Mouse (Mus musculus): ENCODE measurements around the gene Frmpd1. TPM values are rescaled to one million over a fixed set of nuclear protein-coding genes. Genes with fewer than 3 reads are reported as not detected.

The Frmpd1 gene
- total and polyA plus RNA-seq, 2 experiments, result not detected

- no peak for DNase-seq (ENCODE audit: extremely low read depth, low read depth, low spot score)
- TF ChIP-seq CTCF (IDR thresholded peaks at IDR 0.05; ENCODE audit: low read depth, low read length), result no peak
- no peak for TF ChIP-seq POLR2A (IDR thresholded peaks at IDR 0.05; ENCODE audit: extremely low read depth, insufficient read depth, low read length)
- Histone ChIP-seq H3K4me3 (ENCODE audit: insufficient read depth, low read depth, low read length) (no peak overlapping the region), H3K27ac (replicated peaks; ENCODE audit: insufficient read depth, low read depth, low read length) (no peak overlapping the region), H3K9ac (ENCODE audit: low read depth, low read length) (no peak overlapping the region), H3K27me3 (ENCODE audit: control insufficient read depth, insufficient read depth, low read length) (peaks cover 3% of the 10 kb centered on the region; the same call in 1 of the 2 replicates), H3K4me1 (ENCODE audit: control insufficient read depth, insufficient read depth, low read length) (no peaks in the 10 kb centered on the region), H3K36me3 (ENCODE audit: control insufficient read depth, insufficient read depth, low read length) (no peaks in the 10 kb centered on the region), H3K79me2 (ENCODE audit: control insufficient read depth, insufficient read depth, low read length) (no peaks in the 10 kb centered on the region)
- 71% methylated on average over 11 of the region's 11 CpGs for WGBS
Measured at GRCm38 (mm10) chr4:45212342-45213063, 27.8 kb downstream of the Frmpd1 start.

GRCm38 (mm10) chr4:45219946-45220345, 35.3 kb downstream of the Frmpd1 start:
- no peaks in the 10 kb centered on the region for H3K79me2 ChIP-seq (ENCODE audit: control insufficient read depth, insufficient read depth, low read length)
- no peaks in the 10 kb centered on the region for H3K36me3 ChIP-seq (ENCODE audit: control insufficient read depth, insufficient read depth, low read length)
- TF ChIP-seq CTCF (IDR thresholded peaks at IDR 0.05; ENCODE audit: low read depth, low read length) (no peak), POLR2A (IDR thresholded peaks at IDR 0.05; ENCODE audit: extremely low read depth, insufficient read depth, low read length) (no peak)
- no peaks in the 10 kb centered on the region for H3K4me1 ChIP-seq (ENCODE audit: control insufficient read depth, insufficient read depth, low read length)
- H3K4me3 ChIP-seq (ENCODE audit: insufficient read depth, low read depth, low read length), result no peak overlapping the region
- H3K9ac ChIP-seq (ENCODE audit: low read depth, low read length), result no peak overlapping the region
- H3K27me3 ChIP-seq (ENCODE audit: control insufficient read depth, insufficient read depth, low read length), result peaks cover 4% of the 10 kb centered on the region; the same call in 1 of the 2 replicates
- WGBS, result 94% methylated on average over 8 of the region's 8 CpGs
- DNase-seq (ENCODE audit: extremely low read depth, low read depth, low spot score), result no peak
- H3K27ac ChIP-seq (replicated peaks; ENCODE audit: insufficient read depth, low read depth, low read length), result no peak overlapping the region

DNA sequence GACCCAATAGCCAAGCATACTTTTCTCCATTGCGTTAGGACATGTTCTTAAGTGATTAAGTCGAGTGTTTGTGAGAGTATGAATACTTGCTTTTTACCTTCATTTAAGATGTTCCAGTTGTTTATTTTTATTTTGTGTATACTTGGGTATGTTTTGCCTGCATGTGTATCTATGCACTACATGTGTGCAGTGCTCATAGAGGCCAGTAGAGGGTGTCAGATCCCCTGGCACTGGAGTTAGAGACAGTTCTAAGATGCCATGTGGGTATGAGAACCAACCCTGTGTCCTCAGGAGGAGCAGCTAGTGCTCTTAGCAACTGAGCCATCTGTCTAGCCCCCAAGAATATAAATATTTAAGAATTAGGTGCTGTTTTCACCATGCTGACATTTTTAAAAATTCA, 37.7 kb downstream of the Frmpd1 start:
- no peak for DNase-seq (ENCODE audit: extremely low read depth, low read depth, low spot score)
- no peaks in the 10 kb centered on the region for H3K36me3 ChIP-seq (ENCODE audit: control insufficient read depth, insufficient read depth, low read length)
- no peak overlapping the region for H3K4me3 ChIP-seq (ENCODE audit: insufficient read depth, low read depth, low read length)
- H3K27ac ChIP-seq (replicated peaks; ENCODE audit: insufficient read depth, low read depth, low read length), result no peak overlapping the region
- TF ChIP-seq CTCF (IDR thresholded peaks at IDR 0.05; ENCODE audit: low read depth, low read length) (no peak), POLR2A (IDR thresholded peaks at IDR 0.05; ENCODE audit: extremely low read depth, insufficient read depth, low read length) (no peak)
- H3K4me1 ChIP-seq (ENCODE audit: control insufficient read depth, insufficient read depth, low read length), result no peaks in the 10 kb centered on the region
- WGBS, result 84% methylated on average over 2 of the region's 2 CpGs
- H3K27me3 ChIP-seq (ENCODE audit: control insufficient read depth, insufficient read depth, low read length), result peaks cover 2% of the 10 kb centered on the region; the same call in 1 of the 2 replicates
- no peak overlapping the region for H3K9ac ChIP-seq (ENCODE audit: low read depth, low read length)
- H3K79me2 ChIP-seq (ENCODE audit: control insufficient read depth, insufficient read depth, low read length), result no peaks in the 10 kb centered on the region

DNA sequence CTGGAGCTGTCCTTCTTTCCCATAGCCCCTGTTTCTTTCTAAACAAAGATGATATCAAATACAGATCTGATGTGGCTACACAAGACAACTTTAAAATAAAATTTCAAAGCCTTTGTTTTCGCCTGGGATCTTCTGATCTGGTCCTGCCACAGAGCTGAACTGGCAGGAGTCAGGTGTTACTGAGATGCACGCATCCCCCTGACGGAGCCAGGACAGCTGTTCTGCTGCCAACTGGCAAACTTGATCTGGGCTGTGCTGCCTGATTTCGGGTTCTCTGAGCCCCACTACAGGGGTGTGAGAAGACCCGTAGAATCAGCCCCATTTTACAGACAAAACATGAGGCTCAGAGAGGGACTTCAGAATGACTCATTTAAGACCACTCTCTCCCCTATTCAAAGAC, 45.6 kb downstream of the Frmpd1 start:
- Histone ChIP-seq H3K4me3 (ENCODE audit: insufficient read depth, low read depth, low read length) (no peak overlapping the region), H3K27me3 (ENCODE audit: control insufficient read depth, insufficient read depth, low read length) (no peaks in the 10 kb centered on the region), H3K36me3 (ENCODE audit: control insufficient read depth, insufficient read depth, low read length) (no peaks in the 10 kb centered on the region), H3K79me2 (ENCODE audit: control insufficient read depth, insufficient read depth, low read length) (no peaks in the 10 kb centered on the region), H3K27ac (replicated peaks; ENCODE audit: insufficient read depth, low read depth, low read length) (no peak overlapping the region), H3K9ac (ENCODE audit: low read depth, low read length) (no peak overlapping the region), H3K4me1 (ENCODE audit: control insufficient read depth, insufficient read depth, low read length) (no peaks in the 10 kb centered on the region)
- WGBS, result 84% methylated on average over 5 of the region's 5 CpGs
- TF ChIP-seq POLR2A (IDR thresholded peaks at IDR 0.05; ENCODE audit: extremely low read depth, insufficient read depth, low read length) (no peak), CTCF (IDR thresholded peaks at IDR 0.05; ENCODE audit: low read depth, low read length) (no peak)
- DNase-seq (ENCODE audit: extremely low read depth, low read depth, low spot score), result no peak

DNA sequence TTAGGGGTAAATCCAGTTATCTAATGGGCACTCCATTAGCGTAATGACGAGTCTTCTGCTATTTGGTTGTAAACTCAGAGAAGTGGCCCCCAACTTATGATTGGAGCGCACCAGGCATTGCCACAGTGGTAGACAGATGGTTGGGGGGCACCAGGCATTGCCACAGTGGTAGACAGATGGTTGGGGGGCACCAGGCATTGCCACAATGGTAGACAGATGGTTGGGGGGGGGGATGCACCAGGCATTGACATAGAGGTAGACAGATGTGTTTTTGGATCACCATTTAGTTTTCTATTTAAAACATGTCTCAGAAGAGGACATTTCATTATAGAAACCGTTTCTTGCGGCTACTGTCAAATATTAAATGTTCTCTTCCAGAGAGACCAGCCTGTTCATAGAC, 53.6 kb downstream of the Frmpd1 start:
- Histone ChIP-seq H3K9ac (ENCODE audit: low read depth, low read length) (no peak overlapping the region), H3K4me1 (ENCODE audit: control insufficient read depth, insufficient read depth, low read length) (no peaks in the 10 kb centered on the region), H3K4me3 (ENCODE audit: insufficient read depth, low read depth, low read length) (no peak overlapping the region), H3K36me3 (ENCODE audit: control insufficient read depth, insufficient read depth, low read length) (no peaks in the 10 kb centered on the region), H3K79me2 (ENCODE audit: control insufficient read depth, insufficient read depth, low read length) (no peaks in the 10 kb centered on the region), H3K27me3 (ENCODE audit: control insufficient read depth, insufficient read depth, low read length) (no peaks in the 10 kb centered on the region), H3K27ac (replicated peaks; ENCODE audit: insufficient read depth, low read depth, low read length) (no peak overlapping the region)
- DNase-seq (ENCODE audit: extremely low read depth, low read depth, low spot score), result no peak
- TF ChIP-seq POLR2A (IDR thresholded peaks at IDR 0.05; ENCODE audit: extremely low read depth, insufficient read depth, low read length) (no peak), CTCF (IDR thresholded peaks at IDR 0.05; ENCODE audit: low read depth, low read length) (no peak)
- 96% methylated on average over 5 of the region's 5 CpGs for WGBS

DNA sequence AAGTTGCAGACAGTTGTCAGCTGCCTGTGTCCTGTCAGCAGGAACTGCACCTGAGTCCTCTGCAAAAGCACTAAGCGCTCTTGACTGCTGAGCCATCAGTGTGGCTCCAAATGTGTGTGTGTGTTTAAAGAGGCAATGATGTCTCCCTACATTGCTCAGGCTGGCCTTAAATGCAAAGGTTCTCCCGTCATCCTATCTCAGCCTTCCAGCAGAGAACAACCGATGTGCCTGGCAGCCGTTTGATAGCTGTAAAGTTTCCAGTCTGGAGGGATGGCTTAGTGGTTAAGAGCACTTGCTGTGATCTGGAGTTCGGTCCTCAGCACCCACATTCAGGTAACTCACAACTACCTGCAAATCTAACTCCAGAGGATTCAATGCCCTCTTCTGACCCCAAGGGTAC, 56.7 kb downstream of the Frmpd1 start:
- H3K4me1 ChIP-seq (ENCODE audit: control insufficient read depth, insufficient read depth, low read length), result no peaks in the 10 kb centered on the region
- TF ChIP-seq POLR2A (IDR thresholded peaks at IDR 0.05; ENCODE audit: extremely low read depth, insufficient read depth, low read length), result no peak
- no peak for TF ChIP-seq CTCF (IDR thresholded peaks at IDR 0.05; ENCODE audit: low read depth, low read length)
- no peaks in the 10 kb centered on the region for H3K27me3 ChIP-seq (ENCODE audit: control insufficient read depth, insufficient read depth, low read length)
- no peak overlapping the region for H3K9ac ChIP-seq (ENCODE audit: low read depth, low read length)
- H3K79me2 ChIP-seq (ENCODE audit: control insufficient read depth, insufficient read depth, low read length), result no peaks in the 10 kb centered on the region
- no peaks in the 10 kb centered on the region for H3K36me3 ChIP-seq (ENCODE audit: control insufficient read depth, insufficient read depth, low read length)
- H3K27ac ChIP-seq (replicated peaks; ENCODE audit: insufficient read depth, low read depth, low read length), result no peak overlapping the region
- WGBS, result 79% methylated on average over 5 of the region's 5 CpGs
- no peak for DNase-seq (ENCODE audit: extremely low read depth, low read depth, low spot score)
- no peak overlapping the region for H3K4me3 ChIP-seq (ENCODE audit: insufficient read depth, low read depth, low read length)

Data from liver, adult 2 months (tissue).